Mouse (Mus musculus) midbrain, embryonic 14.5 days (tissue): Measurements from ENCODE around the gene Krcc1. TPM values are rescaled to one million over a fixed set of nuclear protein-coding genes. Genes with fewer than 3 reads are reported as not detected.
"Not testable (repeated sequence)": the region's sequence is repeated elsewhere in the genome, so short reads cannot be mapped to it uniquely, and the experiment has no call there.

Experiments used
- ATAC-seq: fragments of 200-750 bp; cut with Nextera tagmentation; 2 replicates; pipeline ENCODE4 v1.8.0; 2017; ENCODE audit warnings: moderate number of reproducible peaks, moderate library complexity; ENCODE audit not compliant: low FRiP score, low TSS enrichment
- DNase-seq: peaks from one replicate; pipeline ENCODE4 v3.0.0-alpha.2; 2015
- H3K27ac ChIP-seq: fragments of 300-500 bp; sonication (generic); replicated peaks from 2 replicates; pipeline ENCODE4 v1.5.1; 2014; ENCODE audit warnings: mild to moderate bottlenecking, low read depth, low read length, moderate library complexity
- H3K27me3 ChIP-seq: fragments of 300-500 bp; sonication (generic); 2 replicates; pipeline ENCODE4 v1.6.1; 2014; ENCODE audit warnings: low read length, control low read depth, mixed read lengths; ENCODE audit not compliant: control insufficient read depth, insufficient read depth
- H3K36me3 ChIP-seq: fragments of 300-500 bp; sonication (generic); 2 replicates; pipeline ENCODE4 v1.6.1; 2014; ENCODE audit warnings: low read length, control low read depth; ENCODE audit not compliant: control insufficient read depth, insufficient read depth
- H3K4me1 ChIP-seq: fragments of 300-500 bp; sonication (generic); 2 replicates; pipeline ENCODE4 v1.6.1; 2014; ENCODE audit warnings: mild to moderate bottlenecking, antibody characterized with exemption, low read length, control low read depth; ENCODE audit not compliant: control insufficient read depth, insufficient read depth
- H3K4me2 ChIP-seq: fragments of 300-500 bp; sonication (generic); 2 replicates; pipeline ENCODE4 v1.6.1; 2014; ENCODE audit warnings: mild to moderate bottlenecking, low read length, moderate library complexity
- H3K4me3 ChIP-seq: fragments of 300-500 bp; sonication (generic); replicated peaks from 2 replicates; pipeline ENCODE4 v1.5.1; 2014; ENCODE audit warnings: low read depth, low read length
- H3K9ac ChIP-seq: fragments of 300-500 bp; sonication (generic); replicated peaks from 2 replicates; pipeline ENCODE4 v1.6.1; 2014; ENCODE audit warnings: mild to moderate bottlenecking, low read length, moderate library complexity
- H3K9me3 ChIP-seq: fragments of 300-500 bp; sonication (generic); 2 replicates; pipeline ENCODE4 v1.6.1; 2016; ENCODE audit warnings: low read length, control low read depth, mixed read lengths; ENCODE audit not compliant: control insufficient read depth
- WGBS: fragments of 180-500 bp; shearing (Covaris S2); extraction: QIAGEN DNeasy Blood & Tissue Kit; methylation state at CpG from one replicate; pipeline ENCODE4 v1.1.7; 2014; 5-methylcytosine and 5-hydroxymethylcytosine counted together
- polyA plus RNA-seq: library from polyadenylated mRNA; unstranded; fragments of >200 nt; fragmentation: Nextera tagmentation; extraction: Ambion mirVana; gene quantifications from 2 replicates; pipeline ENCODE4 v1.2.1, GENCODE M21; 2014

Krcc1 gene
- polyA plus RNA-seq, 1 experiment from 2014 or later = 19.0 TPM

GRCm38 (mm10) chr6:71269686-71270050 lies 1.8 kb upstream of the Krcc1 start:
- 93% methylated on average over 6 of the region's 6 CpGs for WGBS
- not testable (repeated sequence) for H3K4me1 ChIP-seq, H3K4me3 ChIP-seq, H3K4me2 ChIP-seq, ATAC-seq, H3K36me3 ChIP-seq, H3K27ac ChIP-seq, H3K9ac ChIP-seq, H3K27me3 ChIP-seq, DNase-seq, H3K9me3 ChIP-seq

- Histone ChIP-seq H3K27me3 (no peaks in the 10 kb centered on the region), H3K4me2 (peak overlapping the region; percentile 69), H3K4me1 (peaks cover 8% of the 10 kb centered on the region), H3K27ac (peak overlapping the region; percentile 96), H3K36me3 (no peaks in the 10 kb centered on the region), H3K4me3 (peak overlapping the region; percentile 91), H3K9ac (peak overlapping the region; percentile 98), H3K9me3 (no peaks in the 10 kb centered on the region)
- ATAC-seq (no peak; the same call in 1 of the 2 replicates), DNase-seq (peak; percentile 58)
- 37% methylated on average over 13 of the region's 14 CpGs for WGBS
These were observed 998 bp upstream of the Krcc1 start for GRCm38 (mm10) chr6:71270301-71271056.

- 2% methylated on average over 8 of the region's 8 CpGs for WGBS
- H3K9ac ChIP-seq = peak overlapping the region; percentile 98
- peak overlapping the region; percentile 96 for H3K27ac ChIP-seq
- peak overlapping the region; percentile 91 for H3K4me3 ChIP-seq
- peaks cover 8% of the 10 kb centered on the region for H3K4me1 ChIP-seq
- H3K27me3 ChIP-seq = no peaks in the 10 kb centered on the region
- peak; percentile 65 for ATAC-seq
- H3K9me3 ChIP-seq = no peaks in the 10 kb centered on the region
- no peak for DNase-seq
- H3K36me3 ChIP-seq = no peaks in the 10 kb centered on the region
- peak overlapping the region; percentile 69 for H3K4me2 ChIP-seq
These were observed 454 bp upstream of the Krcc1 start for GRCm38 (mm10) chr6:71271057-71271388.

- ATAC-seq = no peak
- H3K36me3 ChIP-seq = no peaks in the 10 kb centered on the region
- peak overlapping the region; percentile 98 for H3K9ac ChIP-seq
- peak overlapping the region; percentile 91 for H3K4me3 ChIP-seq
- under 1% methylated on average over 11 of the region's 11 CpGs for WGBS
- DNase-seq = no peak
- H3K27ac ChIP-seq = peak overlapping the region; percentile 96
- no peaks in the 10 kb centered on the region for H3K27me3 ChIP-seq
- peaks cover 8% of the 10 kb centered on the region for H3K4me1 ChIP-seq
- H3K9me3 ChIP-seq = no peaks in the 10 kb centered on the region
- peak overlapping the region; percentile 69 for H3K4me2 ChIP-seq
These were observed 852 bp downstream of the Krcc1 start for GRCm38 (mm10) chr6:71272316-71272741.

- no peaks in the 10 kb centered on the region for H3K27me3 ChIP-seq
- H3K4me2 ChIP-seq = no peak overlapping the region
- no peak for ATAC-seq
- WGBS = 90% methylated on average over 1 of the region's 1 CpGs
- no peaks in the 10 kb centered on the region for H3K9me3 ChIP-seq
- H3K4me3 ChIP-seq = no peak overlapping the region
- no peak overlapping the region for H3K9ac ChIP-seq
- H3K27ac ChIP-seq = no peak overlapping the region
- H3K36me3 ChIP-seq = no peaks in the 10 kb centered on the region
- DNase-seq = no peak
- H3K4me1 ChIP-seq = peaks cover 8% of the 10 kb centered on the region
These were observed 2.2 kb downstream of the Krcc1 start for GRCm38 (mm10) chr6:71273715-71274114.

- H3K4me3 ChIP-seq = no peak overlapping the region
- 88% methylated on average over 1 of the region's 1 CpGs for WGBS
These were observed 3.1 kb downstream of the Krcc1 start for GRCm38 (mm10) chr6:71274621-71275020.

GRCm38 (mm10) chr6:71279418-71279817 lies 7.9 kb downstream of the Krcc1 start:
- peaks cover 6% of the 10 kb centered on the region; the same call in 1 of the 2 replicates for H3K36me3 ChIP-seq
- H3K4me3 ChIP-seq = no peak overlapping the region
- H3K27me3 ChIP-seq = no peaks in the 10 kb centered on the region
- H3K4me1 ChIP-seq = no peaks in the 10 kb centered on the region
- no peak for DNase-seq
- ATAC-seq = no peak
- no peak overlapping the region for H3K9ac ChIP-seq
- 79% methylated on average over 1 of the region's 1 CpGs for WGBS
- H3K27ac ChIP-seq = no peak overlapping the region
- no peaks in the 10 kb centered on the region for H3K9me3 ChIP-seq
- no peak overlapping the region for H3K4me2 ChIP-seq

More at GRCm38 (mm10) chr6:71274621-71275020, 3.1 kb downstream of the Krcc1 start:
- Histone ChIP-seq H3K27ac (no peak overlapping the region), H3K4me1 (peaks cover 8% of the 10 kb centered on the region), H3K9ac (no peak overlapping the region), H3K27me3 (no peaks in the 10 kb centered on the region), H3K4me2 (no peak overlapping the region), H3K9me3 (no peaks in the 10 kb centered on the region), H3K36me3 (no peaks in the 10 kb centered on the region)
- DNase-seq = no peak
- no peak for ATAC-seq

GRCm38 (mm10) chr6:71293509-71293908 lies 22.0 kb downstream of the Krcc1 start:
- Histone ChIP-seq H3K27me3 (no peaks in the 10 kb centered on the region), H3K36me3 (no peaks in the 10 kb centered on the region), H3K9ac (no peak overlapping the region), H3K4me2 (no peak overlapping the region), H3K27ac (no peak overlapping the region), H3K4me1 (no peaks in the 10 kb centered on the region), H3K9me3 (no peaks in the 10 kb centered on the region), H3K4me3 (no peak overlapping the region)
- no peak for DNase-seq
- 82% methylated on average over 14 of the region's 14 CpGs for WGBS
- no peak for ATAC-seq

GRCm38 (mm10) chr6:71295303-71295702 lies 23.8 kb downstream of the Krcc1 start:
- DNase-seq (no peak), ATAC-seq (no peak)
- 80% methylated on average over 6 of the region's 6 CpGs for WGBS
- Histone ChIP-seq H3K27me3 (no peaks in the 10 kb centered on the region), H3K27ac (no peak overlapping the region), H3K4me2 (no peak overlapping the region), H3K4me3 (no peak overlapping the region), H3K9me3 (no peaks in the 10 kb centered on the region), H3K36me3 (no peaks in the 10 kb centered on the region), H3K4me1 (no peaks in the 10 kb centered on the region), H3K9ac (no peak overlapping the region)
